ENCODE assay signal across 17 mouse cellular contexts in genomic region chr2:76762154-76762553, GRCm38 (mm10).
"Had no signal": no experiment of that assay in that cellular context is flagged by ENCODE, and none has a peak within 500 bp of the region (broad histone marks: within the 10 kb centered on the region; RNA-seq: fewer than 3 reads in every experiment).

No protein-coding gene starts in this region.

- H3K4me1 ChIP-seq: midbrain, embryonic 10.5 days; midbrain, embryonic 12.5 days; neural tube, embryonic 13.5 days; neural tube, embryonic 15.5 days; stomach, embryonic 15.5 days had no signal

- H3K27ac ChIP-seq: midbrain, embryonic 10.5 days; midbrain, embryonic 12.5 days; neural tube, embryonic 13.5 days; neural tube, embryonic 15.5 days; stomach, embryonic 15.5 days had no signal

- H3K9ac ChIP-seq: lung, embryonic 14.5 days; midbrain, embryonic 12.5 days; neural tube, embryonic 13.5 days; neural tube, embryonic 15.5 days; stomach, embryonic 15.5 days had no signal

- H3K4me3 ChIP-seq: midbrain, embryonic 10.5 days; midbrain, embryonic 12.5 days; myocyte; neural tube, embryonic 13.5 days; neural tube, embryonic 15.5 days; stomach, embryonic 15.5 days had no signal

- H3K36me3 ChIP-seq: midbrain, embryonic 10.5 days; midbrain, embryonic 12.5 days; neural tube, embryonic 13.5 days; stomach, embryonic 15.5 days had no signal

- H3K4me2 ChIP-seq: lung, embryonic 14.5 days; midbrain, embryonic 12.5 days; neural tube, embryonic 13.5 days; neural tube, embryonic 15.5 days; stomach, embryonic 15.5 days had no signal

- H3K9me3 ChIP-seq: stomach, embryonic 15.5 days had no signal

- DNase-seq: lung, adult 18-20 months; lung, embryonic 14.5 days; lung, postnatal 10 days; lung, postnatal 4 days; midbrain, embryonic 14.5 days; retina, postnatal 1 day; right cerebral cortex, adult 18-20 months; thymus, adult 18-20 months; thymus, postnatal 14 days; thymus, postnatal 36 days had no signal

- ATAC-seq: midbrain, embryonic 16.5 days had no signal

- H3K27me3 ChIP-seq: midbrain, embryonic 12.5 days; neural tube, embryonic 13.5 days; neural tube, embryonic 15.5 days; stomach, embryonic 15.5 days had no signal
